In genomic region chr10:77902211-77902893, GRCm38 (mm10) we compare ENCODE assay signal across 8 mouse cellular contexts. TPM values are rescaled to one million over a fixed set of nuclear protein-coding genes. Genes with fewer than 3 reads are reported as not detected.
DNase-seq lines count a peak whose midpoint lies in the region; ATAC-seq and TF ChIP-seq lines count a peak whose summit lies in the region.

Gene Lrrc3 (minus strand): TSS chr10:77902536.

- WGBS in embryonic facial prominence, embryonic 10.5 days, result under 1% methylated on average over 46 of the region's 46 CpGs
- 2% methylated on average over 46 of the region's 46 CpGs for WGBS in heart, embryonic 16.5 days
- WGBS in liver, embryonic 16.5 days (ENCODE audit: insufficient replicate concordance), result 1% methylated on average over 44 of the region's 46 CpGs
- WGBS in neural tube, embryonic 13.5 days, result under 1% methylated on average over 44 of the region's 46 CpGs
- WGBS in thymus, adult 2 months, result 2% methylated on average over 46 of the region's 46 CpGs

- peak; percentile 47 to 63 for DNase-seq in left cerebral cortex, adult 18-20 months (ENCODE audit: low spot score in 2 of 2)
- DNase-seq in left cerebral cortex, adult 11 months (ENCODE audit: low spot score), result no peak
- peak; percentile 88 for DNase-seq in embryonic facial prominence, embryonic 10.5 days (ENCODE audit: low spot score)
- peak; percentile 75 for DNase-seq in kidney, postnatal 14 days
- DNase-seq in thymus, adult 2 months, result peak; percentile 16

- TF ChIP-seq POLR2A in thymus, adult 2 months (IDR thresholded peaks at IDR 0.05; ENCODE audit: control insufficient read depth, extremely low read depth, insufficient read depth, low read length, poor library complexity), result no peak

- H3K9me3 ChIP-seq in embryonic facial prominence, embryonic 10.5 days, result no peaks in the 10 kb centered on the region
- no peaks in the 10 kb centered on the region for H3K9me3 ChIP-seq in heart, embryonic 16.5 days (replicated peaks; ENCODE audit: control insufficient read depth, low read length)
- no peaks in the 10 kb centered on the region for H3K9me3 ChIP-seq in liver, embryonic 16.5 days (replicated peaks; ENCODE audit: control insufficient read depth, low read length)
- H3K9me3 ChIP-seq in neural tube, embryonic 13.5 days, result no peaks in the 10 kb centered on the region

- H3K4me2 ChIP-seq in heart, embryonic 16.5 days (ENCODE audit: low read depth, low read length), result peak within 1 kb of the TSS; percentile 77
- peak within 1 kb of the TSS; percentile 55 for H3K4me2 ChIP-seq in liver, embryonic 16.5 days (ENCODE audit: low read depth, low read length)
- H3K4me2 ChIP-seq in neural tube, embryonic 13.5 days, result peak within 1 kb of the TSS; percentile 73

- peak; percentile 68 for ATAC-seq in heart, embryonic 16.5 days (replicated peaks; ENCODE audit: extremely low read depth, insufficient read depth, low FRiP score)
- ATAC-seq in liver, embryonic 16.5 days (ENCODE audit: low read depth), result peak; percentile 73
- peak; percentile 80 for ATAC-seq in neural tube, embryonic 13.5 days (ENCODE audit: low read depth)

- H3K27ac ChIP-seq in embryonic facial prominence, embryonic 10.5 days (replicated peaks), result peak within 1 kb of the TSS; percentile 81
- no peak within 1 kb of the TSS for H3K27ac ChIP-seq in heart, embryonic 16.5 days (ENCODE audit: low read length)
- H3K27ac ChIP-seq in liver, embryonic 16.5 days (ENCODE audit: low read length), result peak within 1 kb of the TSS; percentile 57
- peak within 1 kb of the TSS; percentile 64 for H3K27ac ChIP-seq in neural tube, embryonic 13.5 days (replicated peaks)
- H3K27ac ChIP-seq in thymus, adult 2 months (ENCODE audit: control insufficient read depth, insufficient read depth, low read length), result no peak within 1 kb of the TSS

- peak within 1 kb of the TSS; percentile 77 for H3K4me3 ChIP-seq in embryonic facial prominence, embryonic 10.5 days
- H3K4me3 ChIP-seq in heart, embryonic 16.5 days (ENCODE audit: low read length), result peak within 1 kb of the TSS; percentile 59
- peak within 1 kb of the TSS; percentile 64 for H3K4me3 ChIP-seq in liver, embryonic 16.5 days (ENCODE audit: low read depth, low read length)
- peak within 1 kb of the TSS; percentile 62 for H3K4me3 ChIP-seq in neural tube, embryonic 13.5 days
- H3K4me3 ChIP-seq in thymus, adult 2 months (ENCODE audit: control insufficient read depth, insufficient read depth, low read length), result peak within 1 kb of the TSS; percentile 9

- no peak for TF ChIP-seq CTCF in thymus, adult 2 months (IDR thresholded peaks at IDR 0.05; ENCODE audit: borderline replicate concordance, control insufficient read depth, extremely low read depth, insufficient read depth, low read length, poor library complexity)

- H3K27me3 ChIP-seq in embryonic facial prominence, embryonic 10.5 days (replicated peaks; ENCODE audit: low read depth, poor library complexity, severe bottlenecking), result peaks cover 25% of the 10 kb centered on the region
- H3K27me3 ChIP-seq in heart, embryonic 16.5 days (ENCODE audit: control insufficient read depth, insufficient read depth, low read length), result peaks cover 12% of the 10 kb centered on the region
- H3K27me3 ChIP-seq in liver, embryonic 16.5 days (ENCODE audit: control insufficient read depth, insufficient read depth, low read depth, low read length), result peaks cover 16% of the 10 kb centered on the region
- peaks cover 8% of the 10 kb centered on the region for H3K27me3 ChIP-seq in neural tube, embryonic 13.5 days
- peaks cover 4% of the 10 kb centered on the region for H3K27me3 ChIP-seq in thymus, adult 2 months (ENCODE audit: control insufficient read depth, insufficient read depth, low read length)

- peak within 1 kb of the TSS; percentile 67 for H3K9ac ChIP-seq in heart, embryonic 16.5 days (ENCODE audit: low read length)
- peak within 1 kb of the TSS; percentile 59 for H3K9ac ChIP-seq in liver, embryonic 16.5 days (ENCODE audit: low read depth, low read length)
- peak within 1 kb of the TSS; percentile 81 for H3K9ac ChIP-seq in neural tube, embryonic 13.5 days

- peaks cover 23% of the 10 kb centered on the region for H3K4me1 ChIP-seq in embryonic facial prominence, embryonic 10.5 days
- peaks cover 10% of the 10 kb centered on the region for H3K4me1 ChIP-seq in heart, embryonic 16.5 days (ENCODE audit: control insufficient read depth, insufficient read depth, low read length)
- peaks cover 6% of the 10 kb centered on the region for H3K4me1 ChIP-seq in liver, embryonic 16.5 days (ENCODE audit: control insufficient read depth, low read depth, low read length)
- H3K4me1 ChIP-seq in neural tube, embryonic 13.5 days (replicated peaks), result peaks cover 23% of the 10 kb centered on the region
- H3K4me1 ChIP-seq in thymus, adult 2 months (replicated peaks; ENCODE audit: control insufficient read depth, insufficient read depth, low read length), result peaks cover 13% of the 10 kb centered on the region

- H3K36me3 ChIP-seq in embryonic facial prominence, embryonic 10.5 days (replicated peaks), result no peaks in the 10 kb centered on the region
- H3K36me3 ChIP-seq in heart, embryonic 16.5 days (ENCODE audit: control insufficient read depth, insufficient read depth), result no peaks in the 10 kb centered on the region
- no peaks in the 10 kb centered on the region for H3K36me3 ChIP-seq in liver, embryonic 16.5 days (ENCODE audit: control insufficient read depth, insufficient read depth)
- H3K36me3 ChIP-seq in neural tube, embryonic 13.5 days, result no peaks in the 10 kb centered on the region
- no peaks in the 10 kb centered on the region for H3K36me3 ChIP-seq in thymus, adult 2 months (ENCODE audit: control insufficient read depth, insufficient read depth, low read length)

RNA-seq across cellular contexts. Expression of gene Lrrc3, which starts in this region (rescaled TPM):
- 10 to 100 TPM in 1 of 2 experiments, 1 to 10 TPM in 1; 9.8 to 10.1 TPM for total RNA-seq in left cerebral cortex, adult 18-20 months (2021)
- polyA plus RNA-seq in embryonic facial prominence, embryonic 10.5 days (2016; fragmentation: Nextera tagmentation; extraction: Ambion mirVana), result 2.2 and 2.3 TPM in 2 replicates
- 1.2 and 1.4 TPM in 2 replicates for polyA plus RNA-seq in heart, embryonic 16.5 days (2015; fragmentation: Nextera tagmentation; extraction: Ambion mirVana)
- polyA plus RNA-seq in liver, embryonic 16.5 days (2015; fragmentation: Nextera tagmentation; extraction: Ambion mirVana), result 16.5 and 18.6 TPM in 2 replicates
- polyA plus RNA-seq in neural tube, embryonic 13.5 days (2015; fragmentation: Nextera tagmentation; extraction: Ambion mirVana), result 11.5 and 12.1 TPM in 2 replicates
- 1.1 and 1.9 TPM in 2 replicates for polyA plus RNA-seq in thymus, adult 2 months (2012; rRNA removed)

Comparison
In these comparisons a context has a peak if more than half of its experiments do, and no peak if none do; other contexts are left out.
1. H3K27ac ChIP-seq: peak in embryonic facial prominence, embryonic 10.5 days (single experiment), liver, embryonic 16.5 days (single experiment) and neural tube, embryonic 13.5 days (single experiment); none in heart, embryonic 16.5 days (single experiment) and thymus, adult 2 months (single experiment).
2. H3K4me3 ChIP-seq: peak in every context shown above with its lines; median percentile 77 in embryonic facial prominence, embryonic 10.5 days; 64 in liver, embryonic 16.5 days; 62 in neural tube, embryonic 13.5 days; 59 in heart, embryonic 16.5 days; 9 in thymus, adult 2 months.
3. Peak in every context shown above with its lines, with median percentiles within 50 percentile points of each other: ATAC-seq, H3K4me2 ChIP-seq and H3K9ac ChIP-seq.